Mouse (Mus musculus): ENCODE results near the gene Tnrc6a.
A peak's percentile ranks its signal among the peaks of the same experiment; 100 is the strongest.

The Tnrc6a gene

GRCm38 (mm10) chr7:123194696-123195095 is 71.0 kb downstream of the Tnrc6a start:
- DNase-seq: no peak

GRCm38 (mm10) chr7:123196432-123196831 is 72.7 kb downstream of the Tnrc6a start:
- no peak for DNase-seq

GRCm38 (mm10) chr7:123198695-123199094 is 75.0 kb downstream of the Tnrc6a start:
- DNase-seq: no peak

GRCm38 (mm10) chr7:123199151-123199550 is 75.5 kb downstream of the Tnrc6a start:
- no peak for DNase-seq

GRCm38 (mm10) chr7:123199656-123200206 is 76.0 kb downstream of the Tnrc6a start:
- DNase-seq: peak; percentile 13

GRCm38 (mm10) chr7:123200722-123201121 is 77.0 kb downstream of the Tnrc6a start:
- DNase-seq: no peak

- DNase-seq: peak; percentile 56
These were observed 81.6 kb downstream of the Tnrc6a start for GRCm38 (mm10) chr7:123205261-123205660.

- DNase-seq: no peak
These were observed 83.9 kb downstream of the Tnrc6a start for GRCm38 (mm10) chr7:123207561-123207960.

GRCm38 (mm10) chr7:123209864-123210263 is 86.2 kb downstream of the Tnrc6a start:
- no peak for DNase-seq

GRCm38 (mm10) chr7:123211461-123211860 is 87.8 kb downstream of the Tnrc6a start:
- no peak for DNase-seq

GRCm38 (mm10) chr7:123212316-123212715 is 88.6 kb downstream of the Tnrc6a start:
- DNase-seq: no peak

GRCm38 (mm10) chr7:123214365-123215075 is 90.8 kb downstream of the Tnrc6a start, which contains the start of gene Slc5a11:
Gene Slc5a11 (plus strand): TSS chr7:123214780.
- peak; percentile 18 for DNase-seq

GRCm38 (mm10) chr7:123215138-123215537 is 91.5 kb downstream of the Tnrc6a start:
- DNase-seq: no peak

GRCm38 (mm10) chr7:123217448-123218354 is 94.0 kb downstream of the Tnrc6a start:
- DNase-seq: no peak

GRCm38 (mm10) chr7:123218620-123219019 is 94.9 kb downstream of the Tnrc6a start:
- DNase-seq: no peak

- no peak for DNase-seq
These were observed 96.3 kb downstream of the Tnrc6a start for GRCm38 (mm10) chr7:123219781-123220632.

- no peak for DNase-seq
These were observed 96.9 kb downstream of the Tnrc6a start for GRCm38 (mm10) chr7:123220633-123220942.

GRCm38 (mm10) chr7:123224076-123224475 is 100.4 kb downstream of the Tnrc6a start:
- no peak for DNase-seq

GRCm38 (mm10) chr7:123225159-123225558 is 101.5 kb downstream of the Tnrc6a start:
- DNase-seq: no peak

GRCm38 (mm10) chr7:123235449-123235848 is 111.8 kb downstream of the Tnrc6a start:
- peak; percentile 46 for DNase-seq

- no peak for DNase-seq
These were observed 114.9 kb downstream of the Tnrc6a start for GRCm38 (mm10) chr7:123238621-123239020.

GRCm38 (mm10) chr7:123240064-123240463 is 116.4 kb downstream of the Tnrc6a start:
- no peak for DNase-seq

- DNase-seq: no peak
These were observed 118.6 kb downstream of the Tnrc6a start for GRCm38 (mm10) chr7:123242241-123242640.

Data from lung, postnatal 10 days (tissue).